Mouse (Mus musculus) limb, embryonic 14.5 days (tissue): ENCODE data around the gene Olfr878. TPM values are rescaled to one million over a fixed set of nuclear protein-coding genes. Genes with fewer than 3 reads are reported as not detected.

Source experiments
- ATAC-seq: fragments of 200-750 bp; cut with Nextera tagmentation; 2 replicates; pipeline ENCODE4 v1.8.0; 2017; ENCODE audit warnings: low read depth, moderate number of reproducible peaks, moderate TSS enrichment; ENCODE audit not compliant: low FRiP score
- DNase-seq: peaks from one replicate; pipeline ENCODE4 v3.0.0-alpha.2; 2015; ENCODE audit warnings: low spot score
- H3K27ac ChIP-seq: fragments of 300-500 bp; sonication (generic); replicated peaks from 2 replicates; pipeline ENCODE4 v1.5.1; 2014; ENCODE audit warnings: low read depth, mild to moderate bottlenecking, low read length, moderate library complexity, mixed read lengths
- H3K27me3 ChIP-seq: fragments of 300-500 bp; sonication (generic); 2 replicates; pipeline ENCODE4 v1.6.1; 2014; ENCODE audit warnings: low read length, mixed read lengths; ENCODE audit not compliant: control insufficient read depth, insufficient read depth
- H3K36me3 ChIP-seq: fragments of 300-500 bp; sonication (generic); 2 replicates; pipeline ENCODE4 v1.6.1; 2014; ENCODE audit warnings: mild to moderate bottlenecking, low read length, moderate library complexity, mixed read lengths; ENCODE audit not compliant: control insufficient read depth, insufficient read depth
- H3K4me1 ChIP-seq: fragments of 300-500 bp; sonication (generic); 2 replicates; pipeline ENCODE4 v1.6.1; 2014; ENCODE audit warnings: antibody characterized with exemption, low read length, mixed read lengths; ENCODE audit not compliant: control insufficient read depth, insufficient read depth
- H3K4me2 ChIP-seq: fragments of 300-500 bp; sonication (generic); replicated peaks from 2 replicates; pipeline ENCODE4 v1.6.1; 2014; ENCODE audit warnings: low read depth, mild to moderate bottlenecking, low read length, moderate library complexity; ENCODE audit not compliant: severe bottlenecking
- H3K4me3 ChIP-seq: fragments of 300-500 bp; sonication (generic); replicated peaks from 2 replicates; pipeline ENCODE4 v1.5.1; 2014; ENCODE audit warnings: low read length
- H3K9ac ChIP-seq: fragments of 300-500 bp; sonication (generic); 2 replicates; pipeline ENCODE4 v1.6.1; 2014; ENCODE audit warnings: mild to moderate bottlenecking, low read depth, low read length, moderate library complexity; ENCODE audit not compliant: severe bottlenecking
- H3K9me3 ChIP-seq: fragments of 300-500 bp; sonication (generic); 2 replicates; pipeline ENCODE4 v1.6.1; 2016; ENCODE audit warnings: low read length; ENCODE audit not compliant: control insufficient read depth
- POLR2A ChIP-seq: fragments of 200-500 bp; IDR thresholded peaks from 2 replicates; pipeline ENCODE4 v1.8.0; 2012; ENCODE audit warnings: inconsistent platforms, mild to moderate bottlenecking, moderate library complexity, borderline replicate concordance; ENCODE audit not compliant: insufficient read depth, insufficient read length; ENCODE audit errors: extremely low read depth
- WGBS: fragments of 180-500 bp; shearing (Covaris S2); extraction: QIAGEN DNeasy Blood & Tissue Kit; methylation state at CpG from one replicate; pipeline ENCODE4 v1.1.7; 2014; 5-methylcytosine and 5-hydroxymethylcytosine counted together
- polyA plus RNA-seq, 2 experiments: library from polyadenylated mRNA; depleted of rRNA in 1 of 2; stranded (reverse) in 1 of 2; unstranded in 1 of 2; fragments of >200 nt; fragmentation: Nextera tagmentation in 1 of 2; extraction: Ambion mirVana in 1 of 2; gene quantifications; 2 replicates each; pipeline versions ENCODE4 v1.2.1 to v1.2.3; 2012 to 2014

The Olfr878 gene
- polyA plus RNA-seq, 2 experiments = not detected

GRCm38 (mm10) chr9:37932519-37932918 lies 14.9 kb downstream of the Olfr878 start:
- Histone ChIP-seq H3K27me3 (no peaks in the 10 kb centered on the region), H3K4me2 (no peak overlapping the region), H3K4me1 (no peaks in the 10 kb centered on the region), H3K4me3 (no peak overlapping the region), H3K9ac (no peak overlapping the region), H3K36me3 (no peaks in the 10 kb centered on the region), H3K27ac (no peak overlapping the region), H3K9me3 (no peaks in the 10 kb centered on the region)
- no peak for TF ChIP-seq POLR2A
- DNase-seq (peak; percentile 89), ATAC-seq (peak; percentile 68; the same call in 1 of the 2 replicates)
- WGBS = 6% methylated on average over 11 of the region's 11 CpGs

DNA sequence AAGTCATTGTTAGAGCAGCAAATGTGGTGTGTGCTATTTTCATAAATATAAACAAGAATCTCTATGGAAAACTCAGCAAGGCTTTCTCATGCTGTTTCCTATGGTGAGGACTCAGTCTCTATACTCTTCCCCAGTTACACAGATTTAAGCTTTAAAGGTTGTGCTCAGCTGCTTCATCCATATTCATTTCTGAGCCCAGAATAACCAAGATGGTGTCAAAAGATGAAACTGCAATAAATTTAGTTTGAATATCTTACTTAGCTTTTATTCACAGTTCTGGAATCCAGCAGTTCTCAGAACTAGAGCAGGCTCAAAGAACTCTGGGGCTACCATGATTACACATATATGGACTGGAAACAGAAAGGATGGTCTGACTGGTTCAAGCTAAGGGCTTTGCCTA lies 16.5 kb downstream of the Olfr878 start:
- ATAC-seq = no peak
- Histone ChIP-seq H3K9ac (no peak overlapping the region), H3K27ac (no peak overlapping the region), H3K4me2 (no peak overlapping the region), H3K27me3 (no peaks in the 10 kb centered on the region), H3K4me3 (no peak overlapping the region), H3K9me3 (no peaks in the 10 kb centered on the region), H3K4me1 (no peaks in the 10 kb centered on the region), H3K36me3 (no peaks in the 10 kb centered on the region)
- TF ChIP-seq POLR2A = no peak
- DNase-seq = no peak

GRCm38 (mm10) chr9:37941167-37941566 lies 23.5 kb downstream of the Olfr878 start:
- Histone ChIP-seq H3K9ac (no peak overlapping the region), H3K27me3 (no peaks in the 10 kb centered on the region), H3K27ac (no peak overlapping the region), H3K4me2 (no peak overlapping the region), H3K4me3 (no peak overlapping the region), H3K9me3 (no peaks in the 10 kb centered on the region), H3K36me3 (no peaks in the 10 kb centered on the region), H3K4me1 (no peaks in the 10 kb centered on the region)
- ATAC-seq (no peak), DNase-seq (no peak)
- no peak for TF ChIP-seq POLR2A
- WGBS = 95% methylated on average over 2 of the region's 2 CpGs

Other genes with a start within 250 kb of the Olfr878 start
- 37.4 and 51.1 TPM in 2 replicates for gene Panx3, start 248.6 kb upstream of the Olfr878 start, polyA plus RNA-seq (2012; rRNA removed)
- 13.7 and 15.9 TPM in 2 replicates for gene Panx3, start 248.6 kb upstream of the Olfr878 start, polyA plus RNA-seq (2014; fragmentation: Nextera tagmentation; extraction: Ambion mirVana)
- gene Olfr160, start 201.6 kb upstream of the Olfr878 start, polyA plus RNA-seq (2012; rRNA removed) = not detected in 2 replicates
- gene Olfr160, start 201.6 kb upstream of the Olfr878 start, polyA plus RNA-seq (2014; fragmentation: Nextera tagmentation; extraction: Ambion mirVana) = not detected in 2 replicates
- 0.15 and 0.24 TPM in 2 replicates for gene Olfr874, start 172.7 kb upstream of the Olfr878 start, polyA plus RNA-seq (2012; rRNA removed)
- not detected in 2 replicates for gene Olfr874, start 172.7 kb upstream of the Olfr878 start, polyA plus RNA-seq (2014; fragmentation: Nextera tagmentation; extraction: Ambion mirVana)
- gene Olfr875, start 146.0 kb upstream of the Olfr878 start, polyA plus RNA-seq (2012; rRNA removed) = 0.14 and 0.27 TPM in 2 replicates
- not detected in 2 replicates for gene Olfr875, start 146.0 kb upstream of the Olfr878 start, polyA plus RNA-seq (2014; fragmentation: Nextera tagmentation; extraction: Ambion mirVana)
- not detected in 2 replicates for gene Olfr876, start 114.8 kb upstream of the Olfr878 start, polyA plus RNA-seq (2012; rRNA removed)
- not detected in 2 replicates for gene Olfr876, start 114.8 kb upstream of the Olfr878 start, polyA plus RNA-seq (2014; fragmentation: Nextera tagmentation; extraction: Ambion mirVana)
- gene Olfr877, start 63.6 kb upstream of the Olfr878 start, polyA plus RNA-seq (2012; rRNA removed) = not detected in 2 replicates
- not detected in 2 replicates for gene Olfr877, start 63.6 kb upstream of the Olfr878 start, polyA plus RNA-seq (2014; fragmentation: Nextera tagmentation; extraction: Ambion mirVana)
- gene Olfr145, start 21.1 kb upstream of the Olfr878 start, polyA plus RNA-seq (2012; rRNA removed) = not detected in 2 replicates
- gene Olfr145, start 21.1 kb upstream of the Olfr878 start, polyA plus RNA-seq (2014; fragmentation: Nextera tagmentation; extraction: Ambion mirVana) = not detected in 2 replicates
- gene Olfr881, start 74.0 kb downstream of the Olfr878 start, polyA plus RNA-seq (2012; rRNA removed) = not detected in 2 replicates
- not detected in 2 replicates for gene Olfr881, start 74.0 kb downstream of the Olfr878 start, polyA plus RNA-seq (2014; fragmentation: Nextera tagmentation; extraction: Ambion mirVana)
- gene Olfr883, start 108.0 kb downstream of the Olfr878 start, polyA plus RNA-seq (2012; rRNA removed) = not detected in 2 replicates
- not detected in 2 replicates for gene Olfr883, start 108.0 kb downstream of the Olfr878 start, polyA plus RNA-seq (2014; fragmentation: Nextera tagmentation; extraction: Ambion mirVana)
- not detected in 2 replicates for gene Olfr884, start 128.7 kb downstream of the Olfr878 start, polyA plus RNA-seq (2012; rRNA removed)
- gene Olfr884, start 128.7 kb downstream of the Olfr878 start, polyA plus RNA-seq (2014; fragmentation: Nextera tagmentation; extraction: Ambion mirVana) = not detected in 2 replicates
- gene Olfr885, start 143.5 kb downstream of the Olfr878 start, polyA plus RNA-seq (2012; rRNA removed) = not detected in 2 replicates
- not detected in 2 replicates for gene Olfr885, start 143.5 kb downstream of the Olfr878 start, polyA plus RNA-seq (2014; fragmentation: Nextera tagmentation; extraction: Ambion mirVana)
- gene Olfr887, start 166.2 kb downstream of the Olfr878 start, polyA plus RNA-seq (2012; rRNA removed) = not detected in 2 replicates
- gene Olfr887, start 166.2 kb downstream of the Olfr878 start, polyA plus RNA-seq (2014; fragmentation: Nextera tagmentation; extraction: Ambion mirVana) = not detected in 2 replicates
- not detected in 2 replicates for gene Olfr888, start 190.3 kb downstream of the Olfr878 start, polyA plus RNA-seq (2012; rRNA removed)
- gene Olfr888, start 190.3 kb downstream of the Olfr878 start, polyA plus RNA-seq (2014; fragmentation: Nextera tagmentation; extraction: Ambion mirVana) = not detected in 2 replicates
- not detected in 2 replicates for gene Olfr889, start 197.4 kb downstream of the Olfr878 start, polyA plus RNA-seq (2012; rRNA removed)
- 0.04 and 0.06 TPM in 2 replicates for gene Olfr889, start 197.4 kb downstream of the Olfr878 start, polyA plus RNA-seq (2014; fragmentation: Nextera tagmentation; extraction: Ambion mirVana)
- gene Olfr890, start 224.7 kb downstream of the Olfr878 start, polyA plus RNA-seq (2012; rRNA removed) = not detected in 2 replicates
- gene Olfr890, start 224.7 kb downstream of the Olfr878 start, polyA plus RNA-seq (2014; fragmentation: Nextera tagmentation; extraction: Ambion mirVana) = not detected in 2 replicates